Comparison of ENCODE assay signal across 20 mouse cellular contexts in the genomic region with DNA sequence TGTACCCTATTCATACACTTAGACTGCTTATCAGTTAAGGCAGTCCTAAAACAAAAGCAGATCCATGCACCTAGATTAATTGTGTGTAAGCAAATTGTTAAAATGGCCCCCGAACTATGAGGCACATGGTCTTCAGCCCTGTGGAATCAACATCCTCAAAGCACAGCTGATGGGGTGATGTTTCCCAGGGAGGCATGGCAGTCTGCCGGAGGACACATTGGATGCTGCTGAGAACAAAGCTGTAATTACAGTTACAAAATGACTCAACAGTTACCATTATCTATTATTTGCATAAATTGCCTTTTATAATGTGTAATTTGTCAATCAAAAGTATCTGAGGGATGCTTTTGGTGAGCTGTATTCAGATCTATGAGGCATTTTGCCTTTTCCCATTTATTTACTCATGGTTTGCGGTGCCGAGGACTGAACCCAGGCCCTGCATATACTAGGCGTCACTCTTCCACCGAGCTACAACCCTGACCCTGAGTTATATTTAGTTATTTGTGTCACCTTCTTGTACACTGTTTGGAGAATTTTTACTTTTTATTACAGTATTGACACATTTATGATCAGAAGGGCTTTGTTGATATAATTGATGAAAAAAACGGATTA.
DNase-seq lines count a peak whose midpoint lies in the region; ATAC-seq and TF ChIP-seq lines count a peak whose summit lies in the region.
"Had no signal": no experiment of that assay in that cellular context is flagged by ENCODE, and none has a peak within 500 bp of the region (broad histone marks: within the 10 kb centered on the region; RNA-seq: fewer than 3 reads in every experiment).

No protein-coding gene starts in this region.

- H3K4me1 ChIP-seq in forebrain, embryonic 13.5 days: no peaks in the 10 kb centered on the region
- no peaks in the 10 kb centered on the region for H3K4me1 ChIP-seq in forebrain, embryonic 11.5 days (replicated peaks; ENCODE audit: control insufficient read depth, insufficient read depth, low read length)
- H3K4me1 ChIP-seq in MEL (ENCODE audit: control insufficient read depth in 1 of 2, insufficient read depth in 2 of 2, low read length in 2 of 2): peaks cover 28 to 37% of the 10 kb centered on the region in 2 experiments
- no peaks in the 10 kb centered on the region for H3K4me1 ChIP-seq in forebrain, embryonic 14.5 days (ENCODE audit: control insufficient read depth, insufficient read depth, low read length)
- H3K4me1 ChIP-seq in heart, adult 2 months (ENCODE audit: control insufficient read depth, insufficient read depth, low read length): no peaks in the 10 kb centered on the region
- H3K4me1 ChIP-seq: embryonic facial prominence, embryonic 12.5 days; heart, embryonic 12.5 days; hindbrain, embryonic 10.5 days; hindbrain, embryonic 15.5 days had no signal

- peak; percentile 86 for ATAC-seq in forebrain, embryonic 13.5 days
- no peak for ATAC-seq in forebrain, embryonic 11.5 days (replicated peaks; ENCODE audit: low FRiP score)
- ATAC-seq in forebrain, embryonic 14.5 days: peak; percentile 76; the same call in 1 of the 2 replicates
- 0 out of 2 replicates have a peak, but pooled peaks have one; percentile 16 for ATAC-seq in megakaryocyte-erythroid progenitor cell, adult 5-6 weeks (replicated peaks; ENCODE audit: low FRiP score, low TSS enrichment, poor library complexity, severe bottlenecking)
- ATAC-seq: activated CD4-positive, CD25-positive, alpha-beta regulatory T cell, adult 4 months; intestine, embryonic 16.5 days; Patski had no signal

- no peak for TF ChIP-seq POLR2A in MEL (IDR thresholded peaks at IDR 0.05; ENCODE audit: control insufficient read depth in 1 of 2, insufficient read depth in 1 of 2, low read depth in 1 of 2, low read length in 2 of 2, poor library complexity in 1 of 2)
- no peak for TF ChIP-seq POLR2A in heart, adult 2 months (IDR thresholded peaks at IDR 0.05; ENCODE audit: insufficient read depth, low read depth, low read length)

- H3K4me2 ChIP-seq in forebrain, embryonic 13.5 days: no peak overlapping the region
- H3K4me2 ChIP-seq in forebrain, embryonic 11.5 days (ENCODE audit: low read depth, low read length, severe bottlenecking): no peak overlapping the region
- no peak overlapping the region for H3K4me2 ChIP-seq in forebrain, embryonic 14.5 days (ENCODE audit: low read length)
- H3K4me2 ChIP-seq: embryonic facial prominence, embryonic 12.5 days; heart, embryonic 12.5 days; hindbrain, embryonic 15.5 days had no signal

- no peaks in the 10 kb centered on the region for H3K9me3 ChIP-seq in forebrain, embryonic 13.5 days (replicated peaks)
- no peaks in the 10 kb centered on the region for H3K9me3 ChIP-seq in forebrain, embryonic 11.5 days (ENCODE audit: control insufficient read depth, low read length)
- no peaks in the 10 kb centered on the region for H3K9me3 ChIP-seq in MEL (replicated peaks; ENCODE audit: insufficient read depth, low read length)
- no peaks in the 10 kb centered on the region for H3K9me3 ChIP-seq in forebrain, embryonic 14.5 days (replicated peaks; ENCODE audit: control insufficient read depth, low read length)
- H3K9me3 ChIP-seq: embryonic facial prominence, embryonic 12.5 days; heart, embryonic 12.5 days; hindbrain, embryonic 10.5 days; hindbrain, embryonic 15.5 days had no signal

- TF ChIP-seq CTCF in MEL (IDR thresholded peaks at IDR 0.05 in 2 of 3, conservative IDR thresholded peaks at IDR 0.05 in 1 of 3; ENCODE audit: control insufficient read depth in 1 of 3, insufficient read depth in 1 of 3, low read depth in 2 of 3, low read length in 3 of 3, poor library complexity in 1 of 3, severe bottlenecking in 1 of 3): no peak
- no peak for TF ChIP-seq CTCF in heart, adult 2 months (IDR thresholded peaks at IDR 0.05)

- 85% methylated on average over 7 of the region's 7 CpGs for WGBS in forebrain, embryonic 13.5 days
- 89% methylated on average over 7 of the region's 7 CpGs for WGBS in forebrain, embryonic 11.5 days
- 82% methylated on average over 7 of the region's 7 CpGs for WGBS in forebrain, embryonic 14.5 days
- WGBS in heart, adult 2 months: 85% methylated on average over 7 of the region's 7 CpGs

- no peak for TF ChIP-seq EP300 in MEL (IDR thresholded peaks at IDR 0.05; ENCODE audit: low read depth in 1 of 2, low read length in 2 of 2)
- no peak for TF ChIP-seq EP300 in heart, adult 2 months (IDR thresholded peaks at IDR 0.05; ENCODE audit: insufficient read depth, low read depth, low read length)

- no peak for TF ChIP-seq RAD21 in MEL (IDR thresholded peaks at IDR 0.05; ENCODE audit: low read depth, low read length)

- no peak for DNase-seq in forebrain, embryonic 11.5 days (ENCODE audit: low spot score)
- no peak for DNase-seq in MEL (ENCODE audit: low read depth, low spot score)
- peak; percentile 54 for DNase-seq in forebrain, embryonic 14.5 days (ENCODE audit: low spot score)
- DNase-seq in heart, adult 2 months: no peak
- no peak for DNase-seq in heart, adult 18-20 months
- DNase-seq: adrenal gland, adult 2 months; adrenal gland, postnatal 36 days; cerebellum, adult 11-12 months; cerebellum, adult 9-10 months; cerebellum, postnatal 25 days; gastrocnemius, postnatal 10 days had no signal

- H3K27ac ChIP-seq in forebrain, embryonic 13.5 days: no peak overlapping the region
- H3K27ac ChIP-seq in forebrain, embryonic 11.5 days (ENCODE audit: low read depth, low read length): no peak overlapping the region
- H3K27ac ChIP-seq in MEL (ENCODE audit: control insufficient read depth, low read depth, low read length): no peak overlapping the region
- H3K27ac ChIP-seq in forebrain, embryonic 14.5 days (ENCODE audit: low read depth, low read length): no peak overlapping the region
- H3K27ac ChIP-seq in heart, adult 2 months: no peak overlapping the region
- H3K27ac ChIP-seq: embryonic facial prominence, embryonic 12.5 days; hindbrain, embryonic 10.5 days; hindbrain, embryonic 15.5 days had no signal

- H3K79me2 ChIP-seq in MEL (ENCODE audit: control insufficient read depth, insufficient read depth, low read length, poor library complexity): no peaks in the 10 kb centered on the region
- no peaks in the 10 kb centered on the region for H3K79me2 ChIP-seq in heart, adult 2 months (replicated peaks; ENCODE audit: control insufficient read depth, insufficient read depth, low read length)

- no peak overlapping the region for H3K4me3 ChIP-seq in forebrain, embryonic 13.5 days
- no peak overlapping the region for H3K4me3 ChIP-seq in forebrain, embryonic 11.5 days (ENCODE audit: low read depth, low read length)
- no peak overlapping the region for H3K4me3 ChIP-seq in MEL (ENCODE audit: control insufficient read depth in 1 of 2, insufficient read depth in 1 of 2, low read depth in 2 of 2, low read length in 2 of 2)
- H3K4me3 ChIP-seq in forebrain, embryonic 14.5 days (ENCODE audit: low read depth, low read length): no peak overlapping the region
- no peak overlapping the region for H3K4me3 ChIP-seq in heart, adult 2 months
- H3K4me3 ChIP-seq: embryonic facial prominence, embryonic 12.5 days; heart, embryonic 12.5 days; hindbrain, embryonic 10.5 days; hindbrain, embryonic 15.5 days had no signal

- H3K36me3 ChIP-seq in forebrain, embryonic 13.5 days (ENCODE audit: poor library complexity, severe bottlenecking): no peaks in the 10 kb centered on the region
- H3K36me3 ChIP-seq in forebrain, embryonic 11.5 days (ENCODE audit: control insufficient read depth, insufficient read depth, low read length): no peaks in the 10 kb centered on the region
- H3K36me3 ChIP-seq in MEL (ENCODE audit: control insufficient read depth in 1 of 2, insufficient read depth in 2 of 2, low read length in 2 of 2): peaks cover 0 to 42% of the 10 kb centered on the region in 2 experiments; a peak in 2 of 4 replicates
- no peaks in the 10 kb centered on the region for H3K36me3 ChIP-seq in forebrain, embryonic 14.5 days (ENCODE audit: control insufficient read depth, insufficient read depth, low read length)
- no peaks in the 10 kb centered on the region for H3K36me3 ChIP-seq in heart, adult 2 months (ENCODE audit: control insufficient read depth, insufficient read depth, low read length)
- H3K36me3 ChIP-seq: embryonic facial prominence, embryonic 12.5 days; heart, embryonic 12.5 days; hindbrain, embryonic 10.5 days; hindbrain, embryonic 15.5 days had no signal

- intact Hi-C loops in heart, adult 2 months (cut with DNase I): no loop called here

- no peaks in the 10 kb centered on the region for H3K27me3 ChIP-seq in forebrain, embryonic 13.5 days
- H3K27me3 ChIP-seq in forebrain, embryonic 11.5 days (ENCODE audit: control insufficient read depth, insufficient read depth, low read length): no peaks in the 10 kb centered on the region
- H3K27me3 ChIP-seq in MEL (ENCODE audit: control insufficient read depth in 1 of 2, insufficient read depth in 2 of 2, low read length in 2 of 2): no peaks in the 10 kb centered on the region
- no peaks in the 10 kb centered on the region for H3K27me3 ChIP-seq in forebrain, embryonic 14.5 days (replicated peaks; ENCODE audit: control insufficient read depth, insufficient read depth, low read length)
- H3K27me3 ChIP-seq in heart, adult 2 months (ENCODE audit: control insufficient read depth, insufficient read depth, low read length): no peaks in the 10 kb centered on the region
- H3K27me3 ChIP-seq: embryonic facial prominence, embryonic 12.5 days; heart, embryonic 12.5 days; hindbrain, embryonic 15.5 days; Patski had no signal

- H3K9ac ChIP-seq in forebrain, embryonic 13.5 days: no peak overlapping the region
- no peak overlapping the region for H3K9ac ChIP-seq in forebrain, embryonic 11.5 days (ENCODE audit: low read length)
- no peak overlapping the region for H3K9ac ChIP-seq in MEL (ENCODE audit: control insufficient read depth, low read depth, low read length, poor library complexity, severe bottlenecking)
- H3K9ac ChIP-seq in forebrain, embryonic 14.5 days (ENCODE audit: low read length): no peak overlapping the region
- H3K9ac ChIP-seq in heart, adult 2 months (ENCODE audit: low read depth, low read length): no peak overlapping the region
- H3K9ac ChIP-seq: embryonic facial prominence, embryonic 12.5 days; heart, embryonic 12.5 days; hindbrain, embryonic 15.5 days had no signal

TF ChIP-seq in MEL, 35 proteins besides CTCF, POLR2A, EP300 and RAD21:
- TF ChIP-seq TCF12 (IDR thresholded peaks at IDR 0.05; ENCODE audit: low read depth, low read length) (no peak), MAFK (IDR thresholded peaks at IDR 0.05; ENCODE audit: borderline replicate concordance, low read depth, low read length) (no peak), ETS1 (IDR thresholded peaks at IDR 0.05; ENCODE audit: low read depth, low read length) (no peak), SMC3 (IDR thresholded peaks at IDR 0.05; ENCODE audit: low read depth, low read length) (no peak), RCOR1 (IDR thresholded peaks at IDR 0.05; ENCODE audit: low read depth, low read length) (no peak), GATA1 (IDR thresholded peaks at IDR 0.05; ENCODE audit: low read depth, low read length) (0 out of 2 replicates have a peak, but pooled peaks have one; percentile 15)
